Mouse (Mus musculus) hindbrain, embryonic 13.5 days (tissue): ENCODE data around the gene Cd68. TPM values are rescaled to one million over a fixed set of nuclear protein-coding genes. Genes with fewer than 3 reads are reported as not detected.

Experiments used
- ATAC-seq: fragments of 200-750 bp; cut with Nextera tagmentation; 2 replicates; pipeline ENCODE4 v1.8.0; 2017; ENCODE audit warnings: moderate TSS enrichment; ENCODE audit not compliant: low FRiP score
- H3K27ac ChIP-seq: fragments of 300-500 bp; sonication (generic); 2 replicates; pipeline ENCODE4 v1.5.1; 2015; ENCODE audit warnings: inconsistent platforms, mild to moderate bottlenecking, moderate library complexity
- H3K27me3 ChIP-seq: fragments of 300-500 bp; sonication (generic); 2 replicates; pipeline ENCODE4 v1.6.1; 2015; ENCODE audit warnings: mild to moderate bottlenecking, inconsistent platforms
- H3K36me3 ChIP-seq: fragments of 300-500 bp; sonication (generic); 2 replicates; pipeline ENCODE4 v1.6.1; 2015; ENCODE audit warnings: mild to moderate bottlenecking, inconsistent platforms
- H3K4me1 ChIP-seq: fragments of 300-500 bp; sonication (generic); replicated peaks from 2 replicates; pipeline ENCODE4 v1.6.1; 2015; ENCODE audit warnings: inconsistent platforms
- H3K4me2 ChIP-seq: fragments of 300-500 bp; sonication (generic); 2 replicates; pipeline ENCODE4 v1.6.1; 2015; ENCODE audit warnings: inconsistent platforms, mild to moderate bottlenecking, moderate library complexity
- H3K4me3 ChIP-seq: fragments of 300-500 bp; sonication (generic); 2 replicates; pipeline ENCODE4 v1.5.1; 2015; ENCODE audit warnings: mild to moderate bottlenecking, inconsistent platforms
- H3K9ac ChIP-seq: fragments of 300-500 bp; sonication (generic); 2 replicates; pipeline ENCODE4 v1.6.1; 2015; ENCODE audit warnings: mild to moderate bottlenecking, inconsistent platforms
- H3K9me3 ChIP-seq: fragments of 300-500 bp; sonication (generic); 2 replicates; pipeline ENCODE4 v1.6.1; 2016; ENCODE audit warnings: inconsistent platforms
- WGBS: fragments of 180-500 bp; shearing (Covaris S2); methylation state at CpG from one replicate; pipeline ENCODE4 v1.1.7; 2015; 5-methylcytosine and 5-hydroxymethylcytosine counted together
- polyA plus RNA-seq: library from polyadenylated mRNA; unstranded; fragments of >200 nt; fragmentation: Nextera tagmentation; extraction: Ambion mirVana; gene quantifications from 2 replicates; pipeline ENCODE4 v1.2.1, GENCODE M21; 2015

Cd68 gene
- polyA plus RNA-seq, 1 experiment from 2014 or later, result 9.8 TPM

DNA sequence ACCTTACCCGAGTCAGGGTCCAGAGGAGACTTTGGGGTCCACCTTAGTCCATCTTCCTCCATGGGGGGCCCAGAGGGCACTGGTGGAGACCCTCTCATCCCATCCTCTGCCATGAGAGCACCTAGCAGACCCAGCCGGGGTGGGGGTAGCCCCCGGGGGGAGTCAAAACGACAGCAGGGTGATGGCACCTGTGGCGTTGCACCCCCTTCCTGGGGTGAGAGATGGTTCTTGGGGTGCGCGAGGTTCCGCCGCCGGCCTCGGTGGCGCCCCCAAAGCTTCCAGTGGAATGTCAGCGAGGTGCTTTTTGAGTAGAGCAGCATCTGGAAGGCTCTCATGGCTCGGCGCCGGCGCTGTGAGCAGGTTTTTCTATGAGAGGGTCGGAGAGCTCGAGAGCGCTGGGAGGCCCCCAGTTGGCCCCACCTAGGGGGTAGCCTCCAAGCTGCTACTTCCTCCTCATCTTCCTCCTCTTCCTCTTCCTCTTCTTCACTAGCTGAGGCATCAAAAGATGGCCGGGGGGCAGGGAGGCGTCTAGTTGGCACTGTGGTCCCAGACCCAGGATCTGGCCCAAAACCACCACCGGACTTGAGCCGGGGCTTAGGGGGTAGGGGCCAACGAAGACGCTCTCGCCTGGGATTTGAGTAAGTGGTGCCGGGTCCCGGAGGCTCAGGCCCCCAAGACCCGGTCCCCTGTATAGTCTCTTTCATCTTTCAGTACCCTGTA is 14.3 kb upstream of the Cd68 start:
- WGBS, result 92% methylated on average over 30 of the region's 30 CpGs
- H3K27ac ChIP-seq, result no peak overlapping the region
- peaks cover 47% of the 10 kb centered on the region for H3K36me3 ChIP-seq
- H3K4me2 ChIP-seq, result peak overlapping the region; percentile 96
- H3K4me1 ChIP-seq, result peaks cover 51% of the 10 kb centered on the region
- H3K27me3 ChIP-seq, result 0 out of 2 replicates have a peak, but pooled peaks cover 3% of the 10 kb centered on the region
- ATAC-seq, result no peak
- H3K4me3 ChIP-seq, result peak overlapping the region; percentile 78
- H3K9ac ChIP-seq, result peak overlapping the region; percentile 89
- no peaks in the 10 kb centered on the region for H3K9me3 ChIP-seq

DNA sequence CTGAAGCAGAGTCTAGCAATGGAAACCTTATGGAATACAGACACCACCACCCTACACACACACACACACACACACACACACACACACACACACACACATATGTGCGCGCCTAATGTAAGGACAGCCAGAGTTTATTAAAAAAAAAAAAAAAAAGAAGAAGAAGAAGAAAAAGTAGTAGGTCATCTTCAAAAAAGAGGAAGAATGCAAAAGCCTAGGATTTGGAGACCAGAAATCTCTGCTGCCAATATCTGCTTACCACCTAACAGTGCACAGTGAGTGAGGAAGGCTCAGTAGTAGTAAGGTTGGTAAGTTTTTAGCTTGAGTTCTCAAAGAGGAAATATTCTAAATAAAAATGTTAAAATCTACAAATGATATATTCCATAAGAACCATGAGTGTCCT is 13.2 kb upstream of the Cd68 start:
- Histone ChIP-seq H3K4me2 (0 out of 2 replicates have a peak overlapping the region, but pooled peaks have one; percentile 19), H3K9ac (no peak overlapping the region; the same call in 1 of the 2 replicates), H3K4me1 (peaks cover 46% of the 10 kb centered on the region), H3K36me3 (peaks cover 59% of the 10 kb centered on the region), H3K27me3 (no peaks in the 10 kb centered on the region), H3K4me3 (no peak overlapping the region), H3K27ac (no peak overlapping the region), H3K9me3 (no peaks in the 10 kb centered on the region)
- ATAC-seq, result no peak
- 100% methylated on average over 1 of the region's 2 CpGs for WGBS

DNA sequence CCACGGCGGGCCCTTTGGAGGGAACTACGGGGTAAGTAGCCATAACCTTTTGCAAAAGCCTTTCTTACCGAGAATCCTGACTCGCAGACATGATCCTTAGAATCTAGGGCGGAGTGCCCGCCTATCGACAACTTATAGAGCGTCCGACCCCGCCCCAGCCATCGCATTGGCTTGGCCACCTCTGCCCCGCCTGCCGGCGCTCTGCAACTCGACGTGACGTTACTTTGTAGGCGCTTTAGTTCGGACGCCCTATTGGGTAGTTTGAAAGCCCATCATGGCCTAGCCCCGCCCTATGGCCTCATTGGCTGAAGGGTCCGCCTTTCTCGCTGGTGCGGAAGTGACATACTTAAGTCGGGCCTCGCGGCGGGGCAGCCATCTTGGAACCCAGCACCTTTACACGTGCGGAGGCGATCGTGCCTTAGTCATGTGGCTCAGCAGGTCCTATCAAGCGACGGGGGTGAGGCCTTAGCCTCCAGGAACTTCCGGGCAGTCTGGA is 6.3 kb upstream of the Cd68 start, which contains the start of gene Eif4a1:
TSS of gene Eif4a1 (minus strand) at position 213 of the 496 bp plus-strand sequence.
- Histone ChIP-seq H3K36me3 (peaks cover 75% of the 10 kb centered on the region), H3K9me3 (no peaks in the 10 kb centered on the region), H3K4me3 (peak within 1 kb of the TSS; percentile 100), H3K9ac (peak within 1 kb of the TSS; percentile 100), H3K4me1 (peaks cover 32% of the 10 kb centered on the region), H3K4me2 (peak within 1 kb of the TSS; percentile 99), H3K27me3 (no peaks in the 10 kb centered on the region), H3K27ac (peak within 1 kb of the TSS; percentile 98)
- peak; percentile 98 for ATAC-seq
- 0% methylated on average over 36 of the region's 36 CpGs for WGBS

DNA sequence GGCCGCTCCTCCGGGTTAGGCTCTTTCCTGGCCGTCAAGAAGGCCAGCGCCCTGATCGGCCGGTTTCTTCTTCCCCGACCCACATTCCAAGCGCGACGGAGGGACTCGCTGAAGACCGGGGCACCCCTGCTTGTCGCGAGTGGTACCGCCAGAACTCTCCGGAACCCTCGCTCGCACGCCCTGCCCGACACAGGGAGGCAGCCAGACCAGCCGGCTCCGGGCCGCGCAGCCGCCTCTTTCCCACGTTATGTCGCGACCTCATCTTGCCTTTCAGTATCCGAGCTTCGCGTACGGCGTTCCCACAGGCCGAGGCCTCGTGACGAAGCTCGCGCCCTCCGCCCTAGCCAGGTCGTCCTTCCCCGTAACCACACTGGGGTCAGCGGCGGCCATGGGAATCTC is 5.8 kb upstream of the Cd68 start:
- H3K27me3 ChIP-seq, result no peaks in the 10 kb centered on the region

DNA sequence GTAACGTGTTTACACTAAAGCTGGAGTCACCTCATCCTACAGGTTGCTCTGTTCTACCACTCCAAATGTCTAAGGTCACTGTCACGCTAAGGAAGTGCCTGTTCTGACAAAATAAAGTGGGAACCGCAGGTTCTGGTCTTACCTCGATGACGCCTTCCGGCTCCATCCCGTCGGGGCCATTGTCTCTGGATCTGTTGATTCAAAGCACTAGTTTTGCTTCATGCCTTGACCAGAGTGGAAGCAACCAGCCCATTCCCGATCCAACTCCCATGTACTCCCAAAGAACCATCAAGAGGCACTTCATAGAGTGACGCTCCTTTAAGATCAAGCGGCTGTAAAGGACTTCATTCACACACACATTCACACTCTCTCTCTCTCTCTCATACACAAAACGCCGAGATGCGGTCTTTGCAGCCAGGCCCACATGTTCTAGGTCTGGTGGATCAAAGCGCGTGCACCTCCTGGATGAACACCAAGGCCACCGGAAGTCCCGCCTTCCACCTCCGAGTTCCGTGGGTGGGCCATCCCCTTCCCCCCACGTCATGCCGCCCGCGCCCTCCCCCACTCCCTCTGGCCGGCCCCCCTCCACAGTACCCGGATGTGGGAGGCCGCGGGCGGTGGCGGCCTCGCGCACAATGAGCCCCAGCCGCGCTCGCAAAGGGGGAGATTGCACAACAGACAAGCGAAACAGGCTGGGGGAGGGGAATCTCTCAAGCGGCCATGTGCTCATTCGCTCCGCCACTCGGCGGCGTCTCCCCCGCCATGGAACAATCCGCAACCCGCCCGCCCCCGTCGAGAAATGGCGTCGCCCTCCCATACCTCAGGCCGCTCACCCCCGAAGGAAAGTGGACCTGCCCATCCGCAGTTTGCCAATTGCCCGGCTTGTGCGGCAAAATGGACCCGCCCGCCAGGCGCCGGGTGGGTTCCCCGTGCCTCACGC is 5.1 kb upstream of the Cd68 start:
- H3K4me2 ChIP-seq, result peak overlapping the region; percentile 99
- peaks cover 73% of the 10 kb centered on the region for H3K36me3 ChIP-seq
- peaks cover 32% of the 10 kb centered on the region for H3K4me1 ChIP-seq
- no peaks in the 10 kb centered on the region for H3K27me3 ChIP-seq
- H3K9me3 ChIP-seq, result no peaks in the 10 kb centered on the region
- 1% methylated on average over 60 of the region's 61 CpGs for WGBS
- H3K9ac ChIP-seq, result peak overlapping the region; percentile 100
- H3K27ac ChIP-seq, result peak overlapping the region; percentile 98
- H3K4me3 ChIP-seq, result peak overlapping the region; percentile 100
- peak; percentile 69 for ATAC-seq

More for the DNA sequence above, 5.8 kb upstream of the Cd68 start:
- no peaks in the 10 kb centered on the region for H3K9me3 ChIP-seq
- peak overlapping the region; percentile 98 for H3K27ac ChIP-seq
- peak; percentile 18 for ATAC-seq
- H3K9ac ChIP-seq, result peak overlapping the region; percentile 100
- H3K4me1 ChIP-seq, result peaks cover 32% of the 10 kb centered on the region
- H3K36me3 ChIP-seq, result peaks cover 73% of the 10 kb centered on the region
- peak overlapping the region; percentile 99 for H3K4me2 ChIP-seq
- peak overlapping the region; percentile 100 for H3K4me3 ChIP-seq
- under 1% methylated on average over 43 of the region's 43 CpGs for WGBS

DNA sequence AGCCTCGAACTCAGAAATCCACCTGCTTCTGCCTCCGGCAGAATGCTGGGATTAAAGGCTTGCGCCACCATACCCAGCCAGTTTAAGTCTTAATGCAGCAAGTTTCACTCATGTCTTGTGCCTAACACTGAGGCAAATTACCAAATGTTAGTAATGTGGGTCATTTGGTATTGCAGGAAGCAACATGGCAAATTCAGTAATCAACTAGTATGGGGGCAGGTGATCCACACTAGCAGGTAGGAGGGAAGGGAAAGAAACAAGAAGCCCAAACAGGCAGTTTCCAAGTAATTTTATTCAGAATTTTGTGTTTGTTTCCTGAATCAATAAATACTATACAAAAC is 682 bp upstream of the Cd68 start:
- Histone ChIP-seq H3K27me3 (no peaks in the 10 kb centered on the region), H3K9ac (no peak overlapping the region), H3K36me3 (peaks cover 70% of the 10 kb centered on the region), H3K4me2 (no peak overlapping the region), H3K9me3 (no peaks in the 10 kb centered on the region), H3K27ac (no peak overlapping the region), H3K4me1 (peaks cover 33% of the 10 kb centered on the region), H3K4me3 (no peak overlapping the region)
- 92% methylated on average over 3 of the region's 3 CpGs for WGBS
- ATAC-seq, result no peak

DNA sequence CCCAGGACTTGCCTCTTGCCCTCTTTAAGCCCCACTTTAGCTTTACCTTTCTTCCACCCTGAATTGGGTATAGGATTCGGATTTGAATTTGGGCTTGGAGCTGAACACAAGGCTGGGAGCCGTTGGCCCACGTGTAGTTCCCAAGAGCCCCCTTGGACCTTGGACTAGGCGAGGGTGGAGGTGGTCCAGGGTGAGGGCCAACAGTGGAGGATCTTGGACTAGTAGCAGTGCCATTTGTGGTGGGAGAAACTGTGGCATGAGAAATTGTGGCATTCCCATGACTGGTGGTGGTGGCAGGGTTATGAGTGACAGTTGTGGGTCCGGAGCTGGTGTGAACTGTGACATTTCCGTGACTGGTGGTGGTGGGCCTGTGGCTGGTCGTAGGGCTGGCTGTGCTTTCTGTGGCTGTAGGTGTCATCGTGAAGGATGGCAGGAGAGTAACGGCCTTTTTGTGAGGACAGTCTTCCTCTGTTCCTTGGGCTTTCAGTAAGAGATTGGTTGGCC is 444 bp downstream of the Cd68 start:
- Histone ChIP-seq H3K4me3 (no peak overlapping the region), H3K9me3 (no peaks in the 10 kb centered on the region), H3K4me2 (no peak overlapping the region), H3K9ac (no peak overlapping the region; the same call in 1 of the 2 replicates), H3K4me1 (peaks cover 39% of the 10 kb centered on the region), H3K27ac (peak overlapping the region; percentile 35; the same call in 1 of the 2 replicates), H3K27me3 (no peaks in the 10 kb centered on the region), H3K36me3 (peaks cover 68% of the 10 kb centered on the region)
- ATAC-seq, result no peak
- 86% methylated on average over 9 of the region's 9 CpGs for WGBS

DNA sequence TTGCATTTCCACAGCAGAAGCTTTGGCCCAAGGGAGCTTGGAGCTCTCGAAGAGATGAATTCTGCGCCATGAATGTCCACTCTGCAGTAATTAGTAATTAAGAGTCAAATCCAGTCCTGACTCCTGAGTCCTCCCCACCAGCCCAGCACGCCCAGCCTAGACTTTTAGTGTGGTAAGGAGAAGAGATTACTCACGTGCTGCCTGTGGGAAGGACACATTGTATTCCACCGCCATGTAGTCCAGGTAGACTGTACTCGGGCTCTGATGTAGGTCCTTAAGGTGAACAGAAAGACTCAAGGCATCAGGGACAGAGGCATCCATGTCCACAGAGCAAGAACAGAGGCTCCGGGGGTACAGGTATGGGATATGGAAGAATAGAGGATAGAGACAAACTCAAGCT is 1.1 kb downstream of the Cd68 start:
- ATAC-seq, result no peak
- Histone ChIP-seq H3K4me1 (peaks cover 35% of the 10 kb centered on the region), H3K4me3 (no peak overlapping the region), H3K27me3 (no peaks in the 10 kb centered on the region), H3K9me3 (no peaks in the 10 kb centered on the region), H3K27ac (no peak overlapping the region), H3K36me3 (peaks cover 61% of the 10 kb centered on the region), H3K9ac (no peak overlapping the region), H3K4me2 (no peak overlapping the region)
- 96% methylated on average over 7 of the region's 7 CpGs for WGBS

DNA sequence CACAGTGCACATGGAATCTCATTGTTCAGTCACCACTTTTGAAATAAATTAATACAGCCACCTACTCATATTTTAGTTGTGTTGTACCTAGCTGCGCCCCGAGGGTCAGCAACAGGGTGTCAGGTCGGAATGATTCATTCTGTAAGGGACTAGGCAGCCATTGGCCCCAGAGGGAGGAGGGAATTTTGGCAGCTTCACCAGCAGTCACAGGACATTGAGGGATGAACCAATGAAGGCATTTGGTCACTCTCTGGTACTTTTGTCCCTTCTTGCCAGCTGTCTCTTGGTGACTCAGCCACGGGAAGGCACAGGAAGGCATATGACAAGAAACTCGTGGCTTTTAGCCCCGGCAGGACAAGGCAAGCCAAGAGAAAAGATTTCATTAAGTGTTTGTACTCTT is 2.2 kb downstream of the Cd68 start:
- no peak overlapping the region for H3K9ac ChIP-seq
- H3K4me3 ChIP-seq, result no peak overlapping the region
- H3K36me3 ChIP-seq, result peaks cover 57% of the 10 kb centered on the region
- peaks cover 27% of the 10 kb centered on the region for H3K4me1 ChIP-seq
- no peaks in the 10 kb centered on the region for H3K27me3 ChIP-seq
- peak overlapping the region; percentile 97 for H3K27ac ChIP-seq
- ATAC-seq, result no peak
- no peak overlapping the region for H3K4me2 ChIP-seq
- no peaks in the 10 kb centered on the region for H3K9me3 ChIP-seq
- WGBS, result 91% methylated on average over 6 of the region's 6 CpGs

DNA sequence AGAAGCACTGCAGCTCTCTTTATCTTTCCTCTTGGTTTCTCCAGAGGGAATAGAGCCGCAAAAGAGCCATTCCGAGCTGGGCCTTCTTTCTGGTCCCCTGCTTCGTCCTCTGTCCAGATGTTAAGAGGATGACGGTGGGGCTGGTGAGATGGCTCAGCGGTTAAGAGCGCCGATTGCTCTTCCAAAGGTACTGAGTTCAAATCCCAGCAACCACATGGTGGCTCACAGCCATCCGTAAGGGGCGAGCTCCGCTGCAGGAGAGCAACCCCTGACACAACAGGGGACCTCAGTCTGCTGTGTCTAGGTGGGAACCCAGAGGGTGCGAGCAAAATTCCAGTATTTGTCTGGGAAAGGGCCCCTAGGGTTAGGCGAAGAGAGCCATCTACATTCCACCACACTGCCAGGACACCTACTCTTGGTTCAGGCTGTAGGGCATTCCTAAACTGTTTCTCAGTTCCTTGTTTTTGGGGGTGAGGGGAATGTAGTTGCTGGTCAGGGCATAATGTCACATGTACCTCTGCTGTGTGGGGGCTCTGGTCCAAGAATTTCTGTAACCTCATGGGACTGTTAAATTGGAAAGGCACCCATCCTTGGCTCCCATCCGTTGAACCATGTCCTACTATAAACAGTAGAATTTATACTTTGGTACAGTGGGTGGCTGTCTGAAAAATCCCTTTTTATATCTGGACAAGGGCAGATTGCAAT is 2.8 kb downstream of the Cd68 start:
- peak overlapping the region; percentile 67 for H3K9ac ChIP-seq
- ATAC-seq, result peak; percentile 51
- no peaks in the 10 kb centered on the region for H3K27me3 ChIP-seq
- H3K27ac ChIP-seq, result peak overlapping the region; percentile 97
- peak overlapping the region; percentile 55 for H3K4me3 ChIP-seq
- peak overlapping the region; percentile 61 for H3K4me2 ChIP-seq
- WGBS, result 72% methylated on average over 13 of the region's 13 CpGs
- H3K4me1 ChIP-seq, result peaks cover 27% of the 10 kb centered on the region
- peaks cover 57% of the 10 kb centered on the region for H3K36me3 ChIP-seq
- H3K9me3 ChIP-seq, result no peaks in the 10 kb centered on the region

DNA sequence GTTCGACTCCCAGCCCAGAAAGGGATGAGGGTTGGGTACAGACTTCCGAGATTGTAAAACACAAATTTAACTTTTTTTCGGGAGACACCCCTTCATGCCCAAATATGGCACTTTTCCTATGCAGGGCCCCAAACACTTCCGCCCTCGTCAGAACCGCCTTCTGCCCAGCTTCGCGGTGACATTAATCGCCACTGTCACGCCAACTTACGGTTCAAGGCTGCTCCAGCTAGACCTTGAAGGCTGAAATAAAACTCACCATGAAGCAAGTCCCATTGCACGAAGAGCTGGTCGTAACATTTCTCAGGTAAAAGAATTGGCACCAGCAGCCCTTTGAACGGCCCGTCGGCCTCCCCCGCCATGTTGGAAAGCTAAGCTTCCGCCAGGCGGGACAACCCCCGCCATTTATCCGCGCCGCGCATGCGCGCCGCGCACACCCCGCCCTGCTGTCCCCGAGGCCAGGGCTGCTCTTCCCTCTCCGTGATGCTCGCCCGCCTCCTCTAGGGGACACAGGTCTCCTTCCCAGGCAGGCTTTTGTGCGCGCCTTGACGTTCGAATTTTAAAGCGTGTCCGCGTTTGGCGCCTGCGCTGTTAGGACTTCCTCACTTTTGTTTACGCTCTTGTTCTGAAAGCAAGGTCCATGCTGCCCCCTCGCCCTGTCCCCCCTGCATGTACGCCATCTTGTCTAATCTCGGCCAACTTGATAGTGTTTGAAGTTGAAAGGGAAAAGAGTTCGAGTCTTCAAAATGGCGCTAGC is 3.6 kb downstream of the Cd68 start, which contains the start of gene Mpdu1:
TSS of gene Mpdu1 (minus strand) at position 430 of the 754 bp plus-strand sequence.
- Histone ChIP-seq H3K9me3 (no peaks in the 10 kb centered on the region), H3K27me3 (no peaks in the 10 kb centered on the region), H3K4me1 (peaks cover 27% of the 10 kb centered on the region), H3K4me2 (peak within 1 kb of the TSS; percentile 61), H3K9ac (peak within 1 kb of the TSS; percentile 74), H3K36me3 (peaks cover 57% of the 10 kb centered on the region), H3K27ac (peak within 1 kb of the TSS; percentile 97), H3K4me3 (peak within 1 kb of the TSS; percentile 55)
- ATAC-seq, result peak; percentile 97
- 1% methylated on average over 48 of the region's 48 CpGs for WGBS
